In the genomic region with DNA sequence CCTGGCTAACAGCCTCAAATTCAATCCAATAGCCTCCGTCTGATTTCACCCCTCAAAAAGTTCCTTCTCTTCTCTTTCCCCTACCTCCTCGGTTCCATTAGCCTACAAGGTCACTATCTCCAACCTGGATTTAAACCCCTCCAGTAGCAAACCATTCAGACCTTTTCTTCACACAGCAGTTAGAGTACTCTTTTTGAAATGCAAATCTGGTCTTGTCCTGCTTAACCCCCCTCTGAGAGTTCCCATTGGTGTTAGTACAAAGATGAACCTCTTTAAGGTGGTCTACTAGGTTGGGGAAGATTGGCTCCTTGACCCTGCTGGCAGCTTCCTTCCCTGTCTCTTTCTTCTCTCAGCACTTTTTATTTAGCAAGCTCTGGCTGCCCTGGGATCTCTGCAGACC, we compare ENCODE assay signal across 16 mouse cellular contexts. TPM values are rescaled to one million over a fixed set of nuclear protein-coding genes. Genes with fewer than 3 reads are reported as not detected.
A peak's percentile ranks its signal among the peaks of the same experiment; 100 is the strongest.
DNase-seq lines count a peak whose midpoint lies in the region; ATAC-seq lines count a peak whose summit lies in the region.
"Had no signal": no experiment of that assay in that cellular context is flagged by ENCODE, and none has a peak within 500 bp of the region (broad histone marks: within the 10 kb centered on the region; RNA-seq: fewer than 3 reads in every experiment).

No protein-coding gene starts in this region.

- no peaks in the 10 kb centered on the region for H3K36me3 ChIP-seq in hindbrain, embryonic 12.5 days
- H3K36me3 ChIP-seq in hindbrain, embryonic 11.5 days (ENCODE audit: control insufficient read depth, insufficient read depth, low read length) = no peaks in the 10 kb centered on the region
- H3K36me3 ChIP-seq in forebrain, embryonic 15.5 days = no peaks in the 10 kb centered on the region
- H3K36me3 ChIP-seq in midbrain, embryonic 14.5 days (ENCODE audit: control insufficient read depth, insufficient read depth, low read length) = no peaks in the 10 kb centered on the region
- H3K36me3 ChIP-seq: limb, embryonic 12.5 days; liver, embryonic 13.5 days had no signal

- no peaks in the 10 kb centered on the region for H3K9me3 ChIP-seq in hindbrain, embryonic 12.5 days (replicated peaks)
- no peaks in the 10 kb centered on the region for H3K9me3 ChIP-seq in hindbrain, embryonic 11.5 days (ENCODE audit: control insufficient read depth, low read length)
- H3K9me3 ChIP-seq in forebrain, embryonic 15.5 days = no peaks in the 10 kb centered on the region
- H3K9me3 ChIP-seq in midbrain, embryonic 14.5 days (ENCODE audit: control insufficient read depth, low read length) = no peaks in the 10 kb centered on the region
- H3K9me3 ChIP-seq: limb, embryonic 12.5 days; liver, embryonic 13.5 days had no signal

- no peaks in the 10 kb centered on the region for H3K27me3 ChIP-seq in hindbrain, embryonic 12.5 days
- H3K27me3 ChIP-seq in hindbrain, embryonic 11.5 days (ENCODE audit: control insufficient read depth, insufficient read depth, low read length) = no peaks in the 10 kb centered on the region
- H3K27me3 ChIP-seq in forebrain, embryonic 15.5 days = no peaks in the 10 kb centered on the region
- H3K27me3 ChIP-seq in midbrain, embryonic 14.5 days (ENCODE audit: control insufficient read depth, insufficient read depth, low read length) = no peaks in the 10 kb centered on the region
- H3K27me3 ChIP-seq: limb, embryonic 12.5 days; liver, embryonic 13.5 days had no signal

- 10% methylated on average over 2 of the region's 2 CpGs for WGBS in hindbrain, embryonic 12.5 days
- 11% methylated on average over 2 of the region's 2 CpGs for WGBS in hindbrain, embryonic 11.5 days
- 6% methylated on average over 2 of the region's 2 CpGs for WGBS in forebrain, embryonic 15.5 days
- 8% methylated on average over 2 of the region's 2 CpGs for WGBS in midbrain, embryonic 14.5 days

- no peak overlapping the region for H3K27ac ChIP-seq in hindbrain, embryonic 12.5 days
- H3K27ac ChIP-seq in hindbrain, embryonic 11.5 days (ENCODE audit: low read depth, low read length) = no peak overlapping the region
- H3K27ac ChIP-seq in forebrain, embryonic 15.5 days (replicated peaks) = no peak overlapping the region
- no peak overlapping the region for H3K27ac ChIP-seq in midbrain, embryonic 14.5 days (replicated peaks; ENCODE audit: low read depth, low read length)
- H3K27ac ChIP-seq: left cerebral cortex, adult 2 months; limb, embryonic 12.5 days; liver, embryonic 13.5 days had no signal

- no peak overlapping the region for H3K9ac ChIP-seq in hindbrain, embryonic 12.5 days
- H3K9ac ChIP-seq in hindbrain, embryonic 11.5 days (ENCODE audit: low read depth, low read length) = no peak overlapping the region
- H3K9ac ChIP-seq in forebrain, embryonic 15.5 days (replicated peaks) = no peak overlapping the region
- no peak overlapping the region for H3K9ac ChIP-seq in midbrain, embryonic 14.5 days (replicated peaks; ENCODE audit: low read length)
- H3K9ac ChIP-seq: limb, embryonic 12.5 days; liver, embryonic 13.5 days had no signal

- H3K4me3 ChIP-seq in hindbrain, embryonic 12.5 days = no peak overlapping the region
- H3K4me3 ChIP-seq in hindbrain, embryonic 11.5 days (ENCODE audit: low read depth, low read length) = no peak overlapping the region
- no peak overlapping the region for H3K4me3 ChIP-seq in forebrain, embryonic 15.5 days
- H3K4me3 ChIP-seq in midbrain, embryonic 14.5 days (replicated peaks; ENCODE audit: low read depth, low read length) = no peak overlapping the region
- H3K4me3 ChIP-seq: left cerebral cortex, adult 2 months; limb, embryonic 12.5 days; liver, embryonic 13.5 days had no signal

- no peak for ATAC-seq in hindbrain, embryonic 12.5 days (ENCODE audit: low FRiP score)
- no peak for ATAC-seq in hindbrain, embryonic 11.5 days (ENCODE audit: low FRiP score)
- no peak for ATAC-seq in forebrain, embryonic 15.5 days (replicated peaks)
- ATAC-seq in midbrain, embryonic 14.5 days (ENCODE audit: low FRiP score, low TSS enrichment) = no peak
- ATAC-seq: intestine, embryonic 16.5 days had no signal

- DNase-seq in hindbrain, embryonic 11.5 days (ENCODE audit: low spot score) = no peak
- peak; percentile 89 for DNase-seq in R1 (ENCODE audit: low read depth, low spot score)
- no peak for DNase-seq in midbrain, embryonic 14.5 days
- no peak for DNase-seq in kidney, adult 18-20 months
- DNase-seq in heart, postnatal 4 days = no peak
- DNase-seq: B cell, adult 2 months; cerebellum, postnatal 10 days; heart, postnatal 14 days; kidney, postnatal 14 days; liver, embryonic 13.5 days had no signal

- H3K4me1 ChIP-seq in hindbrain, embryonic 12.5 days = peaks cover 40% of the 10 kb centered on the region
- peaks cover 4% of the 10 kb centered on the region; the same call in 1 of the 2 replicates for H3K4me1 ChIP-seq in hindbrain, embryonic 11.5 days (replicated peaks; ENCODE audit: control insufficient read depth, insufficient read depth, low read length)
- peaks cover 65% of the 10 kb centered on the region for H3K4me1 ChIP-seq in forebrain, embryonic 15.5 days
- H3K4me1 ChIP-seq in midbrain, embryonic 14.5 days (ENCODE audit: control insufficient read depth, insufficient read depth, low read length) = peaks cover 38% of the 10 kb centered on the region

- H3K4me2 ChIP-seq in hindbrain, embryonic 12.5 days (replicated peaks) = 0 out of 2 replicates have a peak overlapping the region, but pooled peaks have one; percentile 9
- no peak overlapping the region for H3K4me2 ChIP-seq in hindbrain, embryonic 11.5 days (replicated peaks; ENCODE audit: low read depth, low read length)
- H3K4me2 ChIP-seq in forebrain, embryonic 15.5 days (replicated peaks) = peak overlapping the region; percentile 13; the same call in 1 of the 2 replicates
- H3K4me2 ChIP-seq in midbrain, embryonic 14.5 days (ENCODE audit: low read length) = peak overlapping the region; percentile 27; the same call in 1 of the 2 replicates
- H3K4me2 ChIP-seq: heart, embryonic 11.5 days; liver, embryonic 13.5 days had no signal

RNA-seq across cellular contexts. Expression of gene Sgce, which starts 8.3 kb away (rescaled TPM):
- 69.2 and 71.7 TPM in 2 replicates for polyA plus RNA-seq in hindbrain, embryonic 12.5 days (2016; fragmentation: Nextera tagmentation; extraction: Ambion mirVana)
- 67.7 and 74.4 TPM in 2 replicates for polyA plus RNA-seq in hindbrain, embryonic 11.5 days (2014; fragmentation: Nextera tagmentation; extraction: Ambion mirVana)
- 50.6 and 50.9 TPM in 2 replicates for polyA plus RNA-seq in forebrain, embryonic 15.5 days (2015; fragmentation: Nextera tagmentation; extraction: Ambion mirVana)
- polyA plus RNA-seq in midbrain, embryonic 14.5 days (2014; fragmentation: Nextera tagmentation; extraction: Ambion mirVana) = 47.3 and 51.0 TPM in 2 replicates
- total RNA-seq in heart, postnatal 4 days (2021) = 10 to 100 TPM; 45.5 to 48.0 TPM

RNA-seq across cellular contexts. Expression of gene Peg10, which starts 8.4 kb away (rescaled TPM):
- polyA plus RNA-seq in hindbrain, embryonic 12.5 days (2016; fragmentation: Nextera tagmentation; extraction: Ambion mirVana) = 8.5 and 12.5 TPM in 2 replicates
- polyA plus RNA-seq in hindbrain, embryonic 11.5 days (2014; fragmentation: Nextera tagmentation; extraction: Ambion mirVana) = 17.6 and 26.9 TPM in 2 replicates
- 4.0 and 5.0 TPM in 2 replicates for polyA plus RNA-seq in forebrain, embryonic 15.5 days (2015; fragmentation: Nextera tagmentation; extraction: Ambion mirVana)
- polyA plus RNA-seq in midbrain, embryonic 14.5 days (2014; fragmentation: Nextera tagmentation; extraction: Ambion mirVana) = 9.0 and 13.8 TPM in 2 replicates
- total RNA-seq in heart, postnatal 4 days (2021) = 10 to 100 TPM in 1 of 2 experiments, 1 to 10 TPM in 1; 9.1 to 10.3 TPM
